Mouse (Mus musculus) right cerebral cortex, postnatal 10 days (tissue): ENCODE measurements around the gene Tedc1.

Experiments
- DNase-seq, 2 experiments: peaks; one replicate each; pipeline ENCODE4 v3.0.0; 2021; ENCODE audit warnings: low spot score in 2 of 2

The Tedc1 gene

DNA sequence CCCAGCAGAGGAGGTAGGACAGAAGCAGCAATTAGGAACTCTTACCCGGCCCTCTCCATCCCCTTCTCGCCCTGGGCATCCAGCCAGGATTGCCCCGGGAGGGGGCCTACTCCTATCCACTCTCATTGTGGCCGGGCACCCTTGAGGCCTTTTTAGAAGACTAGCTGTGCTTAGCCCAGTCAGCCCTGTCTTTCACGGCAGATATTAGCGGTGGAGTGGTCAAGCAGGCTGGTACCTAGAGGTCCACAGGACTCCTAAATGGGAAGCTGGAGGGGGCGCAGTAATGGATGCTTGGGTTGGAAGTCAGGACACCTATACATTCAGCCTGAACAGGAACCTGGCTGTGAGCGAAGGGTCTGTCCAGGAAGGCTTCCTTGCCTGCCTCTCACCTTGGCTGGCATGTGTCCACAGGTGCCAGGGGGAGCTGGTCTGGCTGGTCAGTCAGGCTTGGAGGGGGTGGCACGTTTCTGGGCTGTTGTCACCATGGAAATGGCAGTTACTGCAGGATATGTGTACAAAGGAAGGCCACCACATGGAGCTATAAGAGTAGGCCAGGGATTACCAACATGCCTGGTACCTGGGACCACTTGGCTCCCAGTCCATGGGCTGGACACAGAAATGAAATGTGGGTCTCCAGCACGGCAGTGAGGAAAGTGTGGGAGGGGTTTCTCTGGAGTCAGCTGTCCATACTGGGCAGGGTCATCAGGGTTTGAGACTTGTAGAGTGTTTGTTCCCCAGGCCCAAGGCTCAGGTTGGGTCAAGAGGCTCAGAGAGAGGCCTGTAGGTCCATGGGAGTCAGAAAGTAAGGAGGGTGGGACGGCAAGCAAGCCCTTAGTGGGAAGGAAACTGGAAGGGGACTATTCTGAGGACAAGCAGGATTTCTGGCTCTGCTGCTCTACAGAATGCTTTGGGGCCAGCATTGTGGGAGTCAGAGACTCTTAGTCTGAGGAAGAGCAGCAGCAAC, 17.0 kb upstream of the Tedc1 start:
- DNase-seq, result peak in 1 of 2 experiments; percentile 60

DNA sequence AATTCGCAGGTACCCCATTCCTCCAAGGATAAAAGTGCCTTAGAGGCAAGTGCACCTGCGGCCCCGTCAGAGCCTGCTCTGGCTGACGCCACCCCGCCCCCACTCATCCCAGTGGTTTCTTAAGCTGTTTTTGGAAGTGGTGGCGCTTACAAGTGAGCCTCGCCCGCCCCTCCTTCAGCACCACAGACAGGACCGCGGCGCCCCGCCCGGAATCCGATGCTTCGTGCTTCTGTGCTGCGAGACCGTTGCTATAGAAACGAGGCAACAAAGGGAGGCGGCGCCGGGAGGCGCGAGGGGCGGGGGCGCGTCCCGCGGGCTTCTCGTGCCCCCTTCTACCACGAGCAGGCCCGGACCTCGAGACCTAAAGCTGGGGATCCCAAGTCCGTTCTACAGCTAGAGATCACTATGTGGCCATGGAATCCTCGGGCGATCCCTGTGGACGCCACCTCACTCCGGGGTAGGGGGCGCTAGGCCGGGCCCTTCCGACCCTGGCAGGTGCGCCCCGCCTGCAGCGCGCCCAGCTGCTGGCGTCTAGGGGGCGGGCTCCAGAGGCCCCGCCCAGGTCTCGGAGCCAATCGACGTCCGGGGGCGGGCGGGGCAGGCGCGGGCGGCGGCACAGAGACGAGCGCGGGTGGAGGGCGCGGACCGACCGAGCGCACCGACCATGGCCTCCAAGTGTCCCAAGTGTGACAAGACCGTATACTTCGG, 16.2 kb upstream of the Tedc1 start, which contains the start of gene Crip2:
Gene Crip2 (plus strand): TSS at position 329 of the 708 bp plus-strand sequence.
- peak; percentile 96 to 97 for DNase-seq

DNA sequence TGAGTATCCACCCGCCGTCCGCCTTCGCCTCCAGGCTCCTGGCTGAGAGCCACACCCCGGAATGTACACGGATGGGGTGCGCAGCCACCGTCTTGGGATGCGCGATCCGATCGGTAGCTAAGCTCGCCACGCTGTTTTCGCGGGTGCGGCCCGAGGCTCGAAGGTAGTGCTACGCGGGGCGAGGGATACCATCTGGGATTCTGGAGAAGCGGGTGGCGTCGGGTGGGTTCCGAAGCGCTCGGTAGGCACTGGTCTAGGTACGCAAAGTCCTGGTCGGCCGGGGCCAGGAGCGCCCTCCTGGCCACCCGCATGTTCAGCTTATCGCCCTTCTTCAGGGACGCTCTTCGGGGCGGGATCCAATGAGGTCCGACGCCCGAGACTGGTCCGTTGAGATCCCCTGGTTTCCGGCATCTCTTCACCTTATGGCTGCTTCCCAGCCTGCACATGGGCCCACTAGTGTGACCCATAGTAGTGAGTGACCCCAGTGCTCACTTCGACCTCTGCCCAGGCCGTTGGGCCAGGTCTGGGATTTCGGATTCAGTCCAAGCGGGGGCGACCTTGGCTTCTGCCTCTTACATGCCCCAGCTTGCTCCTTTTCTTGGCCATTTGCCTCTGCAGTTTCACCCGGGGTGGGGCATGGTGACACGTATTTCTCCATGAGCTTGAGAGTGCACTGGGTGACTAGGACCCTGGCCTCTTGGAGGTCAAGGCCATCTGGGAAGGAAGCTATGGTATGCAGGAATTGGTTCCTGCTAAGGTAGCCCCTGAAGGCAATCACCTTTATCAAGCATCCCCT, 15.4 kb upstream of the Tedc1 start:
- peak in 1 of 2 experiments; percentile 61 for DNase-seq

DNA sequence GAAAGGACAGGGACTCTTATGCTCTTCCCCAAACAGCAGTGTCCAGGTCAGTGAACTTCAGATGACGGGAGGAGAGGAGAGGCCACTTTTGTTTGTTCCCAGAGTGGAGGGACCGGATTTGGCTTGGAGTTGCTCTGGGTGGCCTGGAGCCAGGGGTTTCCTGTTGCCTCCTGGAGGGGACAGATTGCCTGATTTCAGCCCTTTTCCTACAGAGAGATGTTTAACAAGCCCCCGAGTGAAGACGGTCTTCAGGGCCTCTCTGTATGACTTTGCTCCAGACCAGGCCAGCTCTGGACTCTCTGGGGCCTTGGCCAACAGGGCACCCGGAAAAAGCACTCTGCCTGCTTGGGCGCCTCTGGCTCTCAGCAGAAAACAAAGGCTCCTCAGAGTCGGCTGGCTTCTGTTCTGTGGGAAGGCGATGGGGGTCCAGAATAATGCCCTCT, 14.7 kb upstream of the Tedc1 start:
- peak; percentile 72 to 80 for DNase-seq

DNA sequence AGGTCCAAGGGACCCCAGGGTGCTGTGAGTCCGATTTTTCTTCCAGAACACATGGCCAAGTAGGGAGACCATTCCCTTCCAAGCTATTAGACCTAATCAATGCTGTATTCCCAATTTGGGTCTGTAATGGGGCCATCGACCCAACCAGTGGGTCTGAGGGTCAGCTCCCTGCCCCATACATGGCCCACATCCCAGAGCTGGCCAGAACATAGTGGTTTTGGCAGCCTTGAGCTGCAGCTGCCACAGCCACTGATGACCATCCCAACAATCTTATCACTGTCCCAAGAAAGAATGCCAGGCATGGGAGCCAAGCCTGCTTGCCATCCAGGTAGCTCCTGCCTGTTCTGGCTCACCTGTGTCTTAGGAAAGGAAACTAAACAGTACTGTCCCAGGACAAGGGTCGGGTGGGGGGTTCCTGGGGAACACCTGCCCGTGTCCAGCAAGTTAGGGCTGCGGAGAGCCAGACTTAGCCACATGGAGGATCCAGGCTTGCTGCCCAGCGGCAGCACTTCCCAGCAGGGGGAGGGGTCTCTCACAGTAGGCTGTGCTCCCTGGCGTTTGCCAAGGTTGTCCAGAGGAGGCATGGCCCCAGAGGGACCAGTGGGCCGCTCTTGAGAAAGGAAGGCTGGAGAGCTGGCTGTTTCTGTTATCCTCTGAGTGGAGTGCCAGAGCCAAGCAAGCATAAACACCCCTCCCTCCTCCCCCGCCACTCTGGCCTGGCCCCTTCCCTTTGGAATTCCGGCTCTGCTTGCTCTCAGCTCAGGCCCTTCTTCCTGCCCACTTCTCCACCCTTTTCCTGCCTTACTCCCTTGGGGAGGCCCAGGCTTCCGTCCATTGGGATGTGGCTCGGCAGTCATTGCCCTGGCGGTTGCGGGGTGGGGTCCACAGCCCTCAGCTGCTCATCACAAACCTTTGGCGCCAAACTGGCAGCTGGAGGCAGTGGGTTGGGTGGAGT, 13.9 kb upstream of the Tedc1 start:
- peak; percentile 81 to 86 for DNase-seq

DNA sequence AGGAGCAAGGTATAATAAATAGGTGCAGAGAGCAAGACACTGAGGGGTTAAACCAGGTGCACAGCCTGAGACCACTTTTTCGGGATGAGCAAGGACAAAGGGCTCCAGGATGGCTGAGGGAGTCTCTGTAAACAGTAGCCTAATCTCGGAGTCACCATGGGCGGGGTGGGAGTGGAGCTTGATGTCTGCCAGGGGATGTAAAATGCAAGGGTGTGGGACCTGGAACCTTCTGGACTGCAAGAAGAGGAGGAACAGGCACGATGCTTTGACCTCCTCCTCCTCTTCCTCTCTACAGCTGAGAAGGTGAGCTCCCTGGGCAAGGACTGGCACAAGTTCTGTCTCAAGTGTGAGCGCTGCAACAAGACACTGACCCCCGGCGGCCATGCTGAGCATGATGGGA, 13.1 kb upstream of the Tedc1 start:
- no peak for DNase-seq

DNA sequence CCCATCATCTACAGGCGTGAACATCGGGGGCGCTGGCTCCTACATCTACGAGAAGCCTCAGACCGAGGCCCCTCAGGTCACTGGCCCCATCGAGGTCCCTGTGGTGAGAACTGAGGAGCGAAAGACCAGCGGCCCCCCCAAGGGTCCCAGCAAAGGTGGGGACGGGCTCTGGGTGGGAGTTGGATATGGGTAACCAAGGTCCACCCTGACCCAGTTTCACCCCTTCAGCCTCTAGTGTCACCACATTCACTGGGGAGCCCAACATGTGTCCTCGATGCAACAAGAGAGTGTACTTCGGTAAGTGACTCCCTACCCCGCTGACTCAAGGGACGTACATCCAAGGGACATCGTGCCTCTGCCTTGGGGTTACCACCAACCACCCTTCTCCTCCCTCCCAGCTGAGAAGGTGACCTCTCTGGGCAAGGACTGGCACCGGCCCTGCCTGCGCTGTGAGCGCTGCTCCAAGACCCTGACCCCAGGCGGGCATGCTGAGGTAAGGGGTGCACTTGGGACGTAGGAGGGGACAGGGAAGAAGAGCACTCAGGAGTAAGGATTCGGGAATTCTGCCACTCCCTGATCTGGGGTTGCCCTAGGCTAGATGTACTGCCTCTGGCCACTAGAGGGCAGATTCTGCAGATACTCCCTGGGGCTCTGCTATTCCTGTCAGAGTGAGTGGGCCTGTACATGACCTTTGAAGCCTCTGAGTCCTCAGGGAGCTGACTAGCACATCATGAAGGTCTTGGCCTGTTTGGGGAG, 12.0 kb upstream of the Tedc1 start:
- peak in 1 of 2 experiments; percentile 49 for DNase-seq

DNA sequence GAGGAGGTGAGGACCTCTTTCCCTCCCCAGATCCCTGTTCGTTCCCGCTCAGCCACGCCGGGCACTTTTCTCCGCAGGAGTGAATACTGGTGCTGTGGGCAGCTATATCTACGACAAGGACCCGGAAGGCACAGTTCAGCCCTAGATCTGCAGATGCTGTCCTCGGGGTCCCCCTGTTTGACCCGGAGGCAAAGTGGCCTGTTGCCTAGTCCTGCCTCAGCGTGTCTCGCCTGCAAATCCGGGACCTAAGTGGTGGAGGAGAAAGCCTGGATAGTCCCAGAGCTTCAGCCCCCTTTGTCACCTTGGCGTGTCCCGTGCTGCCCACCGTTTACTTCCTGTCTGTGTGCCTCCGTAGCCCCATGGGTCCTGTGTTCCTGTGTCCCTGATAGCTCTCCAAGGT, 11.3 kb upstream of the Tedc1 start:
- DNase-seq, result no peak

DNA sequence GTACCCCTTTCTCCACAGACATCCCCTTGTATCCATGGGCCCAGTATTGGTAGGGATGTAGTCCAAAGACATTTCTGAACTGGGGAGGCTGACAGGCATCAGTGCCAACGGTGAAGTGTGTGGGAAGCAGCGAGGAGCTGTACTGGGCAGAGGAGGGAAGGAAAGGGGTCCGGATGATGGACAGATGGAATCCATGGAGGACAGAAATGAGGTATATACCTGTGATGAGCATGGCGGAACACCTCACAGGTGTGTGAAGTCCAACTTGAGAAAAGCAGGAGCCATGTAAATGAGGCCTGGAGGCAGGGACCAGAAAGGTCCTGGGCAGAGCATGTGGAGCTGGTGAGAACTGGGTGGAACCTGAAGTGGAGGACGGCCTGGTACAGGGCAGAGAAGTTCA, 10.6 kb upstream of the Tedc1 start:
- no peak for DNase-seq

DNA sequence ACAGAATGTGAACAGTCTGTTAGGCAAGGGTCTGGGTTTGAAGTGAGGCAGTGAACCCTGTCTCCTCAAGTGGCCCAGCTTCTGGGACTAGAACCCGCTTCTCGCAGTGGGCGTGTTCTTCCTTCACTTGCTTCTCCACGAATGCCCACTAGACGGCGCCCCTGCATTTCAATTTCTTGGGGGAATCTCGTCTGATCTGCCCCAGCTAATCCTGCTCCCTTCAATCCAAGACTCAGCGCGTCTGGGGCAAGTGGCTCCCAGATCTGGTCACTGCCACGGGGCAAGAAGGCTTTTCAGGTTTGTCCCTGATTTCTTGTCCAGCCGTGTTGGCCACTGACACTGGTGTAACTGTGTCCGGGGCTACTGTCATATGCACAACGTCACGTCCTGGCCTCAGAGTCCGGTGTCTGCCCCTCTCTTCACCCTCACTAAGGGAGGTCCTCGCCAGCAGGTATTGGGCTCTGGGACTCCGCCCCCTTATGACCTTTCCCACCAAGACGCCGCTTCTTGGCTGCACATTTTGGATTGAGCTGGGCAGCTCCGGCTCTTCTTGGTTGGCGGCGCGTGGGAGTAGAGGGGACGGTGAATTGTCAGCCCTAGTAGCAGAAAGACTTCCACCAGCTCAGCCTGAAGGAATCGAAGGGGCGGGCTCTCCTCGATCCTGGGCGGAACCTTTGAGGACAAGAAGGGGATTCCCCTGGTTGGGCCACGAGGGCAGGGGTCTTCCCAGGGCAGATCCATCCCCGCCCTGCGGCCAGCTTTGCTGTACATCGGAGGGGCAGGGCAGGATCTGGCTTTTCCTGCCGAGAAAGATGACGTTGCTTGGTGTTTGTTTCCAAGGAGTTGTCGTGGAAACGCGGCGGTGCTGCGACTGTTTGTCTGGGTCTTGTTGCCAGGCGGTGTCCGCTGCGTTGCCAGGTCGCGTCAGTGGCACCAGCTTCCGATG, 9.8 kb upstream of the Tedc1 start, which contains the start of gene Crip1:
Gene Crip1 (plus strand): TSS at position 205 of the 946 bp plus-strand sequence.
- DNase-seq, result peak; percentile 90 to 91

DNA sequence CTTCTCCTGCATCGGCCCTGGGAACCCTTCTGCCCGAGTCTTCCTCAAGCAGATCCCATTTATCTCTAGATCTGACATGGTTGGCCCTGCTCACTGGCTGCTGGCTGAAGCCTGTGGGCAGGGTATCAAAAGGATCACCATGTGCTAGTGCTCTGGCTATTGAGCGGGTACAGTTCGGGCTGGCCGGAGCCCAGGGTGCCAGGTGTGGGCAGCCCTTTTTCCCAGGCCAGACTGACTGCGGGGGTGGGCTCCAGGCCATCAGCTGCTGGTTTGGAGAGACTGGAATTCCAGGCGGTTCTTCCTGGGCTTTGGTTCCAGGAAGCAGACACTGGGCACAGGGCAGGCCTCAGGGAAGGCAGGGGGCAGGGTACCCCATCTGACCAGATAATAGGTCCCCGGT, 8.7 kb upstream of the Tedc1 start:
- DNase-seq, result peak; percentile 63 to 64

DNA sequence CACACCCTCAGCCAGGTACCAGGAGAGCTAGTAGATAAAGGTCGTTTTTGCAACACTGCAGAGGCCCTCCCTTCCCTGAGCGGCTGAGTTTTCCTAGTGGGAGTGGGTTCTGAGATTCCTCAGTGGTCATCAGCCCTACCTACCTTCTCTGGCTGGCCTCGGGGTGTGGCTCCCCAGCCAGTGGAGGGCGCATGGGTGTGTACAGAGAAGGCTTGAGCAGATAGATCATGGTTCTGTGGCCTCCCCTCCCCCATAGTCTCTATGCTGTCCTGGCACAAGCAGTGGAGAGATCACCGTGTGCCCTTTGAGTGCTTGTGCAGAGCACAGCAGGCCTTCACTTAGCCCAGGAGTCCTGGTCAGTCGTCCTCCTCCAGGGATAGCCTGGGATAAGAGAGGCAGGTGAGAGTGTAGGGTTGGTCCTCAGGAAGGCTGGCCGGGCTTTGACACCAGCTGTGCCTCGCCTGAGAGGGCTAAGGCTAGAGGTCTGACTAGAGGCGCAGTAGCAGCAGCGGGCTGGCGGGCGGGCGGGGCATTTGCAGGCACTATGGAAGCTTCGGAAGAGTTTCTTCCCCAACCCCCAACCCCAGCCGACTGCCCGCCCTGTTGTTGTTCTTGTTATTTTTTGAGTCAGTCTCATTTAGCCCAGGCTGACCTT, 7.7 kb upstream of the Tedc1 start:
- peak in 1 of 2 experiments; percentile 48 for DNase-seq

DNA sequence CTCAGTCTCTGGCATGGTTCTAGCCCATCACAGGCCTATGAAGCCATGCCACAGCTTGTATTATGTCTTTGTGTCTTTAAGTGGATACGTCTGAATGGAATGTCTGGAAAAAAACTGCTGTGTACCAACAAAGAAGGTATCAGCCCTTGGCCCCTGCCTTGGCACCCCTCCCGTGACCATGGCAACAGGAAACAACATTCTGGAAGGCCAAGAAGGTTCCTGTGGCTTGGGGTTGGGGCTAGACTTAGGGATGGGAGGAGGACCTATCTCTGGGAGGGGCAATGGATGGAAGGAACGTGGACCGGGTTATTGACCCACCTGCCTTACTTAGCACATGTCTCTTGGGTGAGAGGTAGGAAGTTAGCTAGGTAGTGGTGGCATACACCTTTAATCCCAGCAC, 6.9 kb upstream of the Tedc1 start:
- peak in 1 of 2 experiments; percentile 43 for DNase-seq

DNA sequence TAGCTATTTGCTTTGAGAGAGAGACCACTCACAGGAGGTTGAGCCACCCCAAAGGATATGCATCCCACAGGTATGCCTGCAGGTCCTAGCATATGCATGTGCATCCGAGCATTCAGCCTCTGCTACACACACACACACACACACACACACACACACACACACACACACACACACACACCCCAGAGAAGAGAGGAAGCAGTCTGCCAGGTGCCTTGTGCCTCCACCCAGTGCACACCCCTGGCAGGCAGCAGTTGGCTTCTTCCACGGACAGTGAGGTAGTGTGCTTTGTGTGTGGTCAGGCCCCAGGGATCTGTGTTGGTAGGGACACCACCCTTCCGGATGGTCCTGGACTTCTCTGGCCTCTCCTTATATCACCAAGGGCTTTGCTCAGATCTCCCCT, 6.3 kb upstream of the Tedc1 start:
- no peak for DNase-seq

DNA sequence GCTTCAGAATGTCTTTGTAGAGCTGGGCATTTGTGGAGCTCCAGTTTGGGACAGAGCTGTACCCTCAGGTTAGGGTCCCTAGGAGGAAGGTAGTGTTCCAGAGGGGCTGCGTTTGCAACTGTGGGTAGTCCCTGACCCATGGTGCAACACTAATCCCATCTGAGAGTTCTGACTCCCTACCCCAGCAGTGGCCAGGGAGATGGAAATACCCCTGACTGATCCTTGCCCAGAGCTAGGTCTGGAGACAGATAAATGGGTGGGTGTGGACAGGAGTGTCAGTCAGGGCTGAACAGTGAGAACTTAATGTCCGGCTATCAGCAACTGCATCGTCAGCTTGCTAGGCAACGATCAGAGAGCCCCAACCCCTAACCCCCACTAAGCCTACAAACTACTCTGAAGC, 5.6 kb upstream of the Tedc1 start:
- DNase-seq, result no peak

DNA sequence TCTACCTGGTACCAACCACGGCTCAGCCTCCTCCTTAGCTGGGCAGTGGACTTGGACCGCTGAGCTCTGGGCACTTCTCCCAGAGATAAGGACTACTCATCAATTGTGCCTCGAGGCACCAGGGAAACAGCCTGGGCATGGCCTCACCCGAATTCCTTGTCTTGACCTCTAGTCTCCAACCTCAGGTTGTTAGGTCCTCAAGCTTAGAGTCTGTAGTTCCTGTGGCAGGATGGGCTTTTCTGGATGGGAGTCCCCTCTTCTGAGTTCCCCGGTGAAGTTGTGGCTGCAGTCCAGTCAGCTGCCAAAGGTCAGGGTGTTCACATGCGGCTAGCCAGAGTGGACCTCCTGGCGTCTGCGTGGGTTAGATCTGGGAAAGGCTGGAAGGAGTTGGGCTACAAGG, 5.2 kb upstream of the Tedc1 start:
- no peak for DNase-seq

DNA sequence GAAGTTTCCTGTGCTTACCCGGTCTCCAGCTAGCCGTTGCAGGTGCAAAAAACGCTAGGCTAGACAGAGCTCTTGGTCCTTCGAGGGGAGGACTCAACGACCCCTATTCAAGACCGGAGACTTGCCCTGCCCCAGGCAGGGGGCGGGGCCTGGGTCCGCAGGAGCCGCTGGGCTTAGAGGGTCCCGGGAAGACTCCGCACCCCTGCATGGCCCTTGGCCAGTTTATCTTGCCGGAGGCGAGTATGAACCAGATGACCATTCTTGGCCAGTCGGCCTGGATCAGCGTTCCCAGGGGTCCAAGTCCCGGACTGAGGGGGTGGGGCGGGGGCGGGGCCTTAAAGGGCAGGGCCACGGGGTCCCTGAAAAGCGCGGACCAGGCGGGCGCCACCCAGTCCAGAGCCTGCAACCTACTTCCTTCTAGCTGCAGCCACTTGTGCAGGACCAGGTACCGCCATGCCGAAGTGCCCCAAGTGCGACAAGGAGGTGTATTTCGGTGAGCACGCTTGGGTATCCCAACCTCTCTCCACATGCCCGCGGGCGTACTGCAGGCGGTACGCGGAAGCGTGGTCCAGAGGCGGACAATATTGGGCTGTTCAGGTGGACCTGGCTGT, 4.5 kb upstream of the Tedc1 start:
- peak in 1 of 2 experiments; percentile 25 for DNase-seq

DNA sequence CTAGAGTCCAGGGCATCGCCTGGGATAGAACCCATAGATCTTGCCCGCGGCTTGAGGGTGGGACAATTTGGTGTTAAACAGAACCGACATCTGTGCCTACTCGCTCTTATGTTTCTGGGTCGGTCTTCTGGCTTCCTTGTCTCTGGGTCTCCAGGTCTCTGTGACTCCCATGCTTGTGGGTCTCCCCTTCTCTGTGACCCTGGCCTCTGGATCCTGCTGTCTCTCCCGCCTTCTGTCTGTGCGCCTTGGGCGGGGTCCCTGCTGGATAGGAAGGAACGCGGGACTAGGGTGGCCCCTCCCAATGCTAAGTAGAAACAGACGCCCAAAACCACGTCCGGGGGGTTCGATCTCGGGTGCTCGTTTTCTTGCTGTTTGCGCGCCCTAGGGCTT, 4.0 kb upstream of the Tedc1 start:
- DNase-seq, result peak in 1 of 2 experiments; percentile 20
